Mouse (Mus musculus) cerebellum, adult 2 months (tissue): Measurements from ENCODE around the gene Ppp1r1a.

ENCODE experiments used
- CTCF ChIP-seq: fragments of 200-500 bp; IDR thresholded peaks from 2 replicates; pipeline ENCODE4 v1.5.1; 2011; ENCODE audit warnings: low read depth, mild to moderate bottlenecking, control low read depth, low read length, moderate library complexity, borderline replicate concordance; ENCODE audit not compliant: insufficient read depth
- POLR2A ChIP-seq: fragments of 200-500 bp; IDR thresholded peaks from 2 replicates; pipeline ENCODE4 v1.6.1; 2011; ENCODE audit warnings: low read length, control low read depth, borderline replicate concordance; ENCODE audit not compliant: insufficient read depth

GRCm38 (mm10) chr15:103503660-103504059 is 34.1 kb downstream of the Ppp1r1a start:
- TF ChIP-seq CTCF = no peak
- no peak for TF ChIP-seq POLR2A
